Mouse (Mus musculus) intestine, postnatal 0 days (tissue): ENCODE results near the gene Olfr1044. TPM values are rescaled to one million over a fixed set of nuclear protein-coding genes. Genes with fewer than 3 reads are reported as not detected.

ENCODE experiments used
- ATAC-seq: fragments of 200-750 bp; cut with Nextera tagmentation; 2 replicates; pipeline ENCODE4 v1.8.0; 2017; ENCODE audit warnings: mild to moderate bottlenecking, moderate TSS enrichment, moderate library complexity
- H3K27ac ChIP-seq: fragments of 300-500 bp; sonication (generic); 2 replicates; pipeline ENCODE4 v1.5.1; 2014; ENCODE audit warnings: mild to moderate bottlenecking, low read depth, low read length, moderate library complexity
- H3K27me3 ChIP-seq: fragments of 300-500 bp; sonication (generic); replicated peaks from 2 replicates; pipeline ENCODE4 v1.6.1; 2014; ENCODE audit warnings: low read length, mixed read lengths; ENCODE audit not compliant: control insufficient read depth, insufficient read depth
- H3K36me3 ChIP-seq: fragments of 300-500 bp; sonication (generic); 2 replicates; pipeline ENCODE4 v1.6.1; 2014; ENCODE audit warnings: mild to moderate bottlenecking, moderate library complexity; ENCODE audit not compliant: control insufficient read depth, insufficient read depth
- H3K4me1 ChIP-seq: fragments of 300-500 bp; sonication (generic); replicated peaks from 2 replicates; pipeline ENCODE4 v1.6.1; 2014; ENCODE audit warnings: antibody characterized with exemption, low read length, mixed read lengths; ENCODE audit not compliant: control insufficient read depth, insufficient read depth
- H3K4me2 ChIP-seq: fragments of 300-500 bp; sonication (generic); replicated peaks from 2 replicates; pipeline ENCODE4 v1.6.1; 2014; ENCODE audit warnings: low read depth, mild to moderate bottlenecking, moderate library complexity
- H3K4me3 ChIP-seq: fragments of 300-500 bp; sonication (generic); 2 replicates; pipeline ENCODE4 v1.5.1; 2014; ENCODE audit warnings: low read depth, low read length
- H3K9ac ChIP-seq: fragments of 300-500 bp; sonication (generic); 2 replicates; pipeline ENCODE4 v1.6.1; 2014; ENCODE audit warnings: mild to moderate bottlenecking, low read depth, low read length
- H3K9me3 ChIP-seq: fragments of 300-500 bp; sonication (generic); 2 replicates; pipeline ENCODE4 v1.6.1; 2016; ENCODE audit warnings: mixed run types; ENCODE audit not compliant: control insufficient read depth
- CTCF ChIP-seq: sonication (generic); IDR thresholded peaks from 2 replicates; pipeline ENCODE4 v1.5.1; 2016; ENCODE audit warnings: low read depth, mild to moderate bottlenecking, control low read depth, antibody characterized with exemption, moderate library complexity
- WGBS: fragments of 180-500 bp; shearing (Covaris S2); extraction: QIAGEN DNeasy Blood & Tissue Kit; methylation state at CpG from one replicate; pipeline ENCODE4 v1.1.7; 2014; 5-methylcytosine and 5-hydroxymethylcytosine counted together
- polyA plus RNA-seq: library from polyadenylated mRNA; unstranded; fragments of >200 nt; fragmentation: Nextera tagmentation; extraction: Ambion mirVana; gene quantifications from 2 replicates; pipeline ENCODE4 v1.2.1, GENCODE M21; 2015

Olfr1044 gene
- polyA plus RNA-seq, 1 experiment from 2014 or later, result not detected

DNA sequence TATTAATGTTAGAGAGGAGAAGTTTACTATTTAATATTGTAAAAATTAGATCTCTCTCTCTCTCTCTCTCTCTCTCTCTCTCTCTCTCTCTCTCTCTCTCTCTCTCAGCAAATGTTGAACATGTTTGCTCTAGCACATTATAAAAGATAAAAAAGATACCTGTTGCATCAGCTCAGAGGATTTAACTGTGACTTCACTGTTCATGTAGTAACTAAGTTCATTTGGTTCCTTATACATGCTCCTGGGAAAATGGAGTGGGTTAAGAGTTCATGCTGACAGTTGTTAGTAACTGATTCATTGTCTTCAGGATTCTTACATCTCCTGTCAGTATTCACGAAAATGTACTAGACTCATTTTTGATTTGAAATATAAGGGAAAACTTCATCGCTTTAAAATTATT lies 10.2 kb downstream of the Olfr1044 start, which contains the start of gene Olfr1043:
Gene Olfr1043, minus strand, starts transcription at position 101 of the 400 bp plus-strand sequence.
- H3K4me1 ChIP-seq, result no peaks in the 10 kb centered on the region
- no peak within 1 kb of the TSS for H3K27ac ChIP-seq
- H3K9ac ChIP-seq, result no peak within 1 kb of the TSS
- no peaks in the 10 kb centered on the region for H3K36me3 ChIP-seq
- H3K27me3 ChIP-seq, result no peaks in the 10 kb centered on the region
- 86% methylated on average over 2 of the region's 2 CpGs for WGBS
- no peak for ATAC-seq
- no peaks in the 10 kb centered on the region for H3K9me3 ChIP-seq
- no peak within 1 kb of the TSS for H3K4me2 ChIP-seq
- TF ChIP-seq CTCF, result no peak
- H3K4me3 ChIP-seq, result no peak within 1 kb of the TSS

DNA sequence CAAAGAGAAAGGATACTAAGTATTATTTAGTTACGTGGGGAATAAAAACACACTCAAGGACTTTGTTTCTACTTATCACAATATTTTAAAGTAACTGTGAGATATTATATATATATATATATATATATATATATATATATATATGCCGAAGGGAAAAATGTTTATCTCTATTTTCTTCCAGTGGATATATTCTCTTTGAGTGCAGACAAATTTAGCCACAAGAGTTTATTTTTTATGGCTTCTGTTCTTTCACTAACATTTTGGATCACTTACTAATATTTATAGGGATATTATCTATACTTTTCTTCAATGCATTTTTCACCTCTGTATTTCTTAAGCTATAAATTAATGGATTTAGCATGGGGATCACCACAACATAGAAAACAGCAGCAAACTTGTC lies 15.9 kb downstream of the Olfr1044 start, which contains the start of gene Olfr1042:
Gene Olfr1042, minus strand, starts transcription at position 101 of the 400 bp plus-strand sequence.
- Histone ChIP-seq H3K4me3 (no peak within 1 kb of the TSS), H3K27ac (no peak within 1 kb of the TSS), H3K36me3 (no peaks in the 10 kb centered on the region), H3K27me3 (no peaks in the 10 kb centered on the region), H3K9ac (no peak within 1 kb of the TSS), H3K9me3 (no peaks in the 10 kb centered on the region), H3K4me1 (no peaks in the 10 kb centered on the region), H3K4me2 (no peak within 1 kb of the TSS)
- no peak for ATAC-seq
- TF ChIP-seq CTCF, result no peak
- WGBS, result 81% methylated on average over 2 of the region's 2 CpGs

DNA sequence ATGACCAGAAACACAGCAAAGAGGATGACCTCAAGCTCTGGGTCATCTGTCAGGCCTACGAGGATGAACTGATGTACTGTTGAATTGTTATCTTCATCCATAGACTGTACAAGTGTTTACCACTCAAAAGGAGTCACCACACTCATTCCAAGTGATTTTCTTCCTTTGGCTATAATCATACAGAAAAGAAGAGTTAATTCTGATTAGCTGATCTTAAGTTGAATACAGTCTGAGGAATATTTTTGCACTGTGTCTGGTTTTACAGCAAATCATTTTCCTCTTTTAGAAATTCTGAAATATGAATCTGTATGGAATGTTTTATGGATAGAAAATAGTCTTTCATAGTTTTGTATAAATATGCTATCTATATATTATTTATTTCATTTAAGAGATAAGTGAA lies 31.0 kb downstream of the Olfr1044 start, which contains the start of gene Olfr1040:
Gene Olfr1040, minus strand, starts transcription at position 101 of the 400 bp plus-strand sequence.
- ATAC-seq, result no peak
- no peak for TF ChIP-seq CTCF
- Histone ChIP-seq H3K9ac (no peak within 1 kb of the TSS), H3K27ac (no peak within 1 kb of the TSS), H3K4me2 (no peak within 1 kb of the TSS), H3K36me3 (no peaks in the 10 kb centered on the region), H3K4me1 (no peaks in the 10 kb centered on the region), H3K27me3 (no peaks in the 10 kb centered on the region), H3K4me3 (no peak within 1 kb of the TSS), H3K9me3 (no peaks in the 10 kb centered on the region)
- WGBS, result 57% methylated on average over 1 of the region's 1 CpGs

DNA sequence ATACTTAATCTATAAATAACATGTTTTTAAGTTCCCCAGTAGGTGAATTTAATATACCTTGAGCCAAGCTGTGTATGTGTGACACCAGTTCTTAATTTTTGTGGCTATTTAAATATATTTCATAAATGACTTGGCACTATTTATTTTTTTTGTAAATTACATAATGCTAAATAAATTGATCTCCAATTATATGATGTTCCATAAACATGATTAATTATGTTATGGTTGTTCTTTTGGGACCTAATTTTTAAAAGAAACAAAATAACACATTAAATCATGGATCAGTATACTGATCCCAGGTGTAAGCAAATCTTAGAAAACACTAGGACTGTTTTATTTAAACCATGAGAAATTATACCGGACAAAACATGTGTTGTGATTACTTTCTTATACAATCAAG lies 41.8 kb downstream of the Olfr1044 start, which contains the start of gene Olfr1039:
Gene Olfr1039, minus strand, starts transcription at position 101 of the 400 bp plus-strand sequence.
- no peak for TF ChIP-seq CTCF
- no peak within 1 kb of the TSS for H3K9ac ChIP-seq
- 94% methylated on average over 1 of the region's 1 CpGs for WGBS
- H3K4me2 ChIP-seq, result no peak within 1 kb of the TSS
- no peaks in the 10 kb centered on the region for H3K4me1 ChIP-seq
- H3K9me3 ChIP-seq, result no peaks in the 10 kb centered on the region
- ATAC-seq, result no peak
- H3K27me3 ChIP-seq, result no peaks in the 10 kb centered on the region
- no peak within 1 kb of the TSS for H3K4me3 ChIP-seq
- no peaks in the 10 kb centered on the region for H3K36me3 ChIP-seq
- H3K27ac ChIP-seq, result no peak within 1 kb of the TSS

Other genes starting within 250 kb of the Olfr1044 start
- not detected in 2 replicates for gene Olfr1028, start 227.4 kb downstream of the Olfr1044 start, polyA plus RNA-seq
- gene Olfr1029, start 203.9 kb downstream of the Olfr1044 start, polyA plus RNA-seq, result not detected in 2 replicates
- not detected in 2 replicates for gene Olfr1030, start 198.5 kb downstream of the Olfr1044 start, polyA plus RNA-seq
- gene Olfr1031, start 187.5 kb downstream of the Olfr1044 start, polyA plus RNA-seq, result not detected in 2 replicates
- gene Olfr1032, start 172.3 kb downstream of the Olfr1044 start, polyA plus RNA-seq, result not detected in 2 replicates
- gene Olfr1033, start 157.2 kb downstream of the Olfr1044 start, polyA plus RNA-seq, result 1.3 and 1.5 TPM in 2 replicates
- gene Olfr1034, start 132.0 kb downstream of the Olfr1044 start, polyA plus RNA-seq, result 0.03 TPM in 1 of 2 replicates, not detected in the other
- gene Olfr1036, start 103.8 kb downstream of the Olfr1044 start, polyA plus RNA-seq, result not detected in 2 replicates
- not detected in 2 replicates for gene Olfr1037, start 90.4 kb downstream of the Olfr1044 start, polyA plus RNA-seq
- not detected in 2 replicates for gene Olfr1039, start 41.9 kb downstream of the Olfr1044 start, polyA plus RNA-seq
- not detected in 2 replicates for gene Olfr1040, start 31.1 kb downstream of the Olfr1044 start, polyA plus RNA-seq
- gene Olfr1042, start 16.0 kb downstream of the Olfr1044 start, polyA plus RNA-seq, result not detected in 2 replicates
- not detected in 2 replicates for gene Olfr1043, start 10.3 kb downstream of the Olfr1044 start, polyA plus RNA-seq
- gene Olfr52, start 7.9 kb upstream of the Olfr1044 start, polyA plus RNA-seq, result not detected in 2 replicates
- not detected in 2 replicates for gene Olfr1045, start 25.2 kb upstream of the Olfr1044 start, polyA plus RNA-seq
- not detected in 2 replicates for gene Olfr1046, start 41.5 kb upstream of the Olfr1044 start, polyA plus RNA-seq
- not detected in 2 replicates for gene Olfr1047, start 53.6 kb upstream of the Olfr1044 start, polyA plus RNA-seq
- gene Olfr1048, start 62.5 kb upstream of the Olfr1044 start, polyA plus RNA-seq, result not detected in 2 replicates
- not detected in 2 replicates for gene Olfr1049, start 80.5 kb upstream of the Olfr1044 start, polyA plus RNA-seq
- not detected in 2 replicates for gene Olfr1051, start 101.3 kb upstream of the Olfr1044 start, polyA plus RNA-seq
- not detected in 2 replicates for gene Olfr1052, start 114.6 kb upstream of the Olfr1044 start, polyA plus RNA-seq
- gene Olfr1053, start 137.5 kb upstream of the Olfr1044 start, polyA plus RNA-seq, result not detected in 2 replicates
- not detected in 2 replicates for gene Olfr1054, start 157.6 kb upstream of the Olfr1044 start, polyA plus RNA-seq
- not detected in 2 replicates for gene Olfr1055, start 172.5 kb upstream of the Olfr1044 start, polyA plus RNA-seq
- not detected in 2 replicates for gene Olfr1056, start 184.6 kb upstream of the Olfr1044 start, polyA plus RNA-seq
- not detected in 2 replicates for gene Olfr1057, start 200.6 kb upstream of the Olfr1044 start, polyA plus RNA-seq
- gene Olfr1058, start 210.7 kb upstream of the Olfr1044 start, polyA plus RNA-seq, result not detected in 2 replicates
- not detected in 2 replicates for gene Olfr1061, start 236.2 kb upstream of the Olfr1044 start, polyA plus RNA-seq
- gene Olfr1062, start 248.9 kb upstream of the Olfr1044 start, polyA plus RNA-seq, result not detected in 2 replicates